Mouse (Mus musculus) forebrain, postnatal 0 days (tissue): ENCODE results near the gene Enpp5. TPM values are rescaled to one million over a fixed set of nuclear protein-coding genes. Genes with fewer than 3 reads are reported as not detected.

ENCODE experiments used
- ATAC-seq: fragments of 200-750 bp; cut with Nextera tagmentation; 2 replicates; pipeline ENCODE4 v1.8.0; 2017; ENCODE audit warnings: mild to moderate bottlenecking, moderate library complexity
- DNase-seq: peaks from one replicate; pipeline ENCODE4 v3.0.0-alpha.2; 2015
- H3K27ac ChIP-seq: fragments of 300-500 bp; sonication (generic); 2 replicates; pipeline ENCODE4 v1.5.1; 2014; ENCODE audit warnings: low read depth, mild to moderate bottlenecking, antibody characterized with exemption, low read length, moderate library complexity, mixed read lengths
- H3K27me3 ChIP-seq: fragments of 300-500 bp; sonication (generic); 2 replicates; pipeline ENCODE4 v1.6.1; 2014; ENCODE audit warnings: mild to moderate bottlenecking, low read length, mixed read lengths; ENCODE audit not compliant: insufficient read depth
- H3K36me3 ChIP-seq: fragments of 300-500 bp; sonication (generic); 2 replicates; pipeline ENCODE4 v1.6.1; 2014; ENCODE audit warnings: mild to moderate bottlenecking, moderate library complexity; ENCODE audit not compliant: insufficient read depth
- H3K4me1 ChIP-seq: fragments of 300-500 bp; sonication (generic); 2 replicates; pipeline ENCODE4 v1.6.1; 2014; ENCODE audit warnings: antibody characterized with exemption; ENCODE audit not compliant: insufficient read depth
- H3K4me2 ChIP-seq: fragments of 300-500 bp; sonication (generic); 2 replicates; pipeline ENCODE4 v1.6.1; 2014; ENCODE audit warnings: low read depth, mild to moderate bottlenecking, moderate library complexity
- H3K4me3 ChIP-seq: fragments of 300-500 bp; sonication (generic); 2 replicates; pipeline ENCODE4 v1.5.1; 2014; ENCODE audit warnings: low read depth, low read length, mixed read lengths
- H3K9ac ChIP-seq: fragments of 300-500 bp; sonication (generic); 2 replicates; pipeline ENCODE4 v1.6.1; 2014; ENCODE audit warnings: mild to moderate bottlenecking
- H3K9me3 ChIP-seq: fragments of 300-500 bp; sonication (generic); 2 replicates; pipeline ENCODE4 v1.6.1; 2016; ENCODE audit warnings: low read length
- CTCF ChIP-seq: sonication (generic); IDR thresholded peaks from 2 replicates; pipeline ENCODE4 v1.5.1; 2016; ENCODE audit warnings: antibody characterized with exemption, control low read depth, low read depth
- WGBS: fragments of 180-500 bp; shearing (Covaris S2); extraction: QIAGEN DNeasy Blood & Tissue Kit; methylation state at CpG from one replicate; pipeline ENCODE4 v1.1.7; 2014; 5-methylcytosine and 5-hydroxymethylcytosine counted together
- polyA plus RNA-seq: library from polyadenylated mRNA; unstranded; fragments of >200 nt; fragmentation: Nextera tagmentation; extraction: Ambion mirVana; gene quantifications from 2 replicates; pipeline ENCODE4 v1.2.1, GENCODE M21; 2015
- total RNA-seq: library from RNA; depleted of rRNA; stranded (reverse); fragments of >200 nt; gene quantifications from 2 replicates; pipeline ENCODE4 v1.2.3, GENCODE M21; 2014

Gene Enpp5
- total and polyA plus RNA-seq, 2 experiments from 2014 or later: 97.5 to 130 TPM

GRCm38 (mm10) chr17:44091512-44091911 lies 12.9 kb downstream of the Enpp5 start:
- Histone ChIP-seq H3K27me3 (no peaks in the 10 kb centered on the region), H3K9me3 (no peaks in the 10 kb centered on the region), H3K4me2 (no peak overlapping the region), H3K9ac (no peak overlapping the region), H3K27ac (no peak overlapping the region), H3K4me1 (no peaks in the 10 kb centered on the region), H3K4me3 (no peak overlapping the region), H3K36me3 (peaks cover 14% of the 10 kb centered on the region; the same call in 1 of the 2 replicates)
- no peak for DNase-seq
- WGBS: 66% methylated on average over 2 of the region's 2 CpGs
- no peak for ATAC-seq
- TF ChIP-seq CTCF: no peak

- Histone ChIP-seq H3K4me1 (peaks cover 3% of the 10 kb centered on the region; the same call in 1 of the 2 replicates), H3K9ac (no peak overlapping the region), H3K4me3 (no peak overlapping the region), H3K27ac (no peak overlapping the region), H3K9me3 (no peaks in the 10 kb centered on the region), H3K4me2 (no peak overlapping the region), H3K36me3 (no peaks in the 10 kb centered on the region), H3K27me3 (no peaks in the 10 kb centered on the region)
- 85% methylated on average over 4 of the region's 4 CpGs for WGBS
- TF ChIP-seq CTCF: no peak
- ATAC-seq: no peak
- no peak for DNase-seq
Measured at GRCm38 (mm10) chr17:44100486-44100885, 21.9 kb downstream of the Enpp5 start.

GRCm38 (mm10) chr17:44100906-44101305 lies 22.3 kb downstream of the Enpp5 start:
- Histone ChIP-seq H3K9ac (no peak overlapping the region), H3K4me2 (no peak overlapping the region), H3K4me1 (peaks cover 3% of the 10 kb centered on the region; the same call in 1 of the 2 replicates), H3K27me3 (no peaks in the 10 kb centered on the region), H3K36me3 (no peaks in the 10 kb centered on the region), H3K9me3 (no peaks in the 10 kb centered on the region), H3K4me3 (no peak overlapping the region), H3K27ac (no peak overlapping the region)
- no peak for TF ChIP-seq CTCF
- 88% methylated on average over 9 of the region's 9 CpGs for WGBS
- DNase-seq: no peak
- ATAC-seq: no peak

GRCm38 (mm10) chr17:44101961-44102360 lies 23.3 kb downstream of the Enpp5 start:
- Histone ChIP-seq H3K9ac (no peak overlapping the region), H3K9me3 (no peaks in the 10 kb centered on the region), H3K27ac (no peak overlapping the region), H3K4me1 (peaks cover 3% of the 10 kb centered on the region; the same call in 1 of the 2 replicates), H3K4me3 (no peak overlapping the region), H3K4me2 (no peak overlapping the region), H3K27me3 (no peaks in the 10 kb centered on the region), H3K36me3 (no peaks in the 10 kb centered on the region)
- ATAC-seq: no peak
- no peak for TF ChIP-seq CTCF
- no peak for DNase-seq
- 94% methylated on average over 10 of the region's 10 CpGs for WGBS

GRCm38 (mm10) chr17:44105287-44106138 lies 26.9 kb downstream of the Enpp5 start, which contains the start of gene Enpp4:
Gene Enpp4 (minus strand): TSS chr17:44105809.
- ATAC-seq (peak; percentile 100), DNase-seq (peak; percentile 96)
- Histone ChIP-seq H3K4me2 (peak within 1 kb of the TSS; percentile 91), H3K4me3 (peak within 1 kb of the TSS; percentile 77), H3K9ac (peak within 1 kb of the TSS; percentile 72), H3K27ac (peak within 1 kb of the TSS; percentile 40; the same call in 1 of the 2 replicates), H3K36me3 (no peaks in the 10 kb centered on the region), H3K9me3 (no peaks in the 10 kb centered on the region), H3K27me3 (no peaks in the 10 kb centered on the region), H3K4me1 (peaks cover 3% of the 10 kb centered on the region; the same call in 1 of the 2 replicates)
- no peak for TF ChIP-seq CTCF
- under 1% methylated on average over 69 of the region's 76 CpGs for WGBS

GRCm38 (mm10) chr17:44108331-44108730 lies 29.7 kb downstream of the Enpp5 start:
- no peak for DNase-seq
- 73% methylated on average over 3 of the region's 3 CpGs for WGBS
- no peak for TF ChIP-seq CTCF
- Histone ChIP-seq H3K36me3 (no peaks in the 10 kb centered on the region), H3K4me1 (peaks cover 3% of the 10 kb centered on the region; the same call in 1 of the 2 replicates), H3K27ac (no peak overlapping the region), H3K9ac (no peak overlapping the region), H3K4me3 (no peak overlapping the region), H3K9me3 (no peaks in the 10 kb centered on the region), H3K4me2 (no peak overlapping the region), H3K27me3 (no peaks in the 10 kb centered on the region)
- no peak for ATAC-seq

GRCm38 (mm10) chr17:44116584-44116983 lies 38.0 kb downstream of the Enpp5 start:
- Histone ChIP-seq H3K4me1 (no peaks in the 10 kb centered on the region), H3K9me3 (no peaks in the 10 kb centered on the region), H3K4me3 (no peak overlapping the region), H3K27ac (no peak overlapping the region), H3K9ac (no peak overlapping the region), H3K27me3 (no peaks in the 10 kb centered on the region), H3K4me2 (no peak overlapping the region), H3K36me3 (no peaks in the 10 kb centered on the region)
- 86% methylated on average over 2 of the region's 2 CpGs for WGBS
- ATAC-seq (no peak), DNase-seq (no peak)
- no peak for TF ChIP-seq CTCF
